Mouse (Mus musculus): ENCODE measurements around the gene App. TPM values are rescaled to one million over a fixed set of nuclear protein-coding genes. Genes with fewer than 3 reads are reported as not detected.

Gene App
- polyA plus RNA-seq, 1 experiment from 2014 or later = 31.3 TPM

- no peaks in the 10 kb centered on the region for H3K4me1 ChIP-seq (ENCODE audit: insufficient read depth)
These were observed 132.2 kb downstream of the App start for GRCm38 (mm10) chr16:85041153-85041959.

GRCm38 (mm10) chr16:85038731-85039130 is 134.8 kb downstream of the App start:
- Histone ChIP-seq H3K4me3 (ENCODE audit: low read depth, low read length) (no peak overlapping the region), H3K9me3 (ENCODE audit: low read length) (no peaks in the 10 kb centered on the region), H3K36me3 (replicated peaks; ENCODE audit: insufficient read depth, low read length) (peaks cover 3% of the 10 kb centered on the region; the same call in 1 of the 2 replicates), H3K4me1 (ENCODE audit: insufficient read depth) (no peaks in the 10 kb centered on the region), H3K27ac (ENCODE audit: low read depth) (no peak overlapping the region), H3K9ac (replicated peaks) (no peak overlapping the region), H3K27me3 (ENCODE audit: insufficient read depth, low read length) (no peaks in the 10 kb centered on the region), H3K4me2 (ENCODE audit: low read depth, low read length) (no peak overlapping the region)
- no peak for TF ChIP-seq EP300 (IDR thresholded peaks at IDR 0.05; ENCODE audit: low read depth)
- TF ChIP-seq CTCF (IDR thresholded peaks at IDR 0.05; ENCODE audit: low read depth) = no peak
- 86% methylated on average over 8 of the region's 8 CpGs for WGBS (ENCODE audit: insufficient replicate concordance)
- DNase-seq (no peak), ATAC-seq (no peak)

More at GRCm38 (mm10) chr16:85041153-85041959, 132.2 kb downstream of the App start:
- ATAC-seq = no peak
- no peak for DNase-seq
- 62% methylated on average over 3 of the region's 3 CpGs for WGBS (ENCODE audit: insufficient replicate concordance)
- Histone ChIP-seq H3K27me3 (ENCODE audit: insufficient read depth, low read length) (no peaks in the 10 kb centered on the region), H3K9ac (replicated peaks) (no peak overlapping the region), H3K27ac (ENCODE audit: low read depth) (no peak overlapping the region), H3K4me3 (ENCODE audit: low read depth, low read length) (no peak overlapping the region), H3K36me3 (replicated peaks; ENCODE audit: insufficient read depth, low read length) (peaks cover 3% of the 10 kb centered on the region; the same call in 1 of the 2 replicates), H3K4me2 (ENCODE audit: low read depth, low read length) (no peak overlapping the region), H3K9me3 (ENCODE audit: low read length) (no peaks in the 10 kb centered on the region)
- TF ChIP-seq CTCF (IDR thresholded peaks at IDR 0.05; ENCODE audit: low read depth) (no peak), EP300 (IDR thresholded peaks at IDR 0.05; ENCODE audit: low read depth) (no peak)

GRCm38 (mm10) chr16:85037969-85038644 is 135.5 kb downstream of the App start:
- no peak overlapping the region for H3K27ac ChIP-seq (ENCODE audit: low read depth)
- no peak for ATAC-seq
- WGBS (ENCODE audit: insufficient replicate concordance) = 79% methylated on average over 10 of the region's 10 CpGs
- no peaks in the 10 kb centered on the region for H3K4me1 ChIP-seq (ENCODE audit: insufficient read depth)
- H3K9me3 ChIP-seq (ENCODE audit: low read length) = no peaks in the 10 kb centered on the region
- H3K36me3 ChIP-seq (replicated peaks; ENCODE audit: insufficient read depth, low read length) = peaks cover 3% of the 10 kb centered on the region; the same call in 1 of the 2 replicates
- no peak overlapping the region for H3K4me2 ChIP-seq (ENCODE audit: low read depth, low read length)
- no peak for DNase-seq
- no peaks in the 10 kb centered on the region for H3K27me3 ChIP-seq (ENCODE audit: insufficient read depth, low read length)
- no peak overlapping the region for H3K4me3 ChIP-seq (ENCODE audit: low read depth, low read length)
- TF ChIP-seq CTCF (IDR thresholded peaks at IDR 0.05; ENCODE audit: low read depth) (no peak), EP300 (IDR thresholded peaks at IDR 0.05; ENCODE audit: low read depth) (no peak)
- H3K9ac ChIP-seq (replicated peaks) = no peak overlapping the region

GRCm38 (mm10) chr16:85035815-85036214 is 137.8 kb downstream of the App start:
- TF ChIP-seq EP300 (IDR thresholded peaks at IDR 0.05; ENCODE audit: low read depth) (no peak), CTCF (IDR thresholded peaks at IDR 0.05; ENCODE audit: low read depth) (no peak)
- Histone ChIP-seq H3K27me3 (ENCODE audit: insufficient read depth, low read length) (no peaks in the 10 kb centered on the region), H3K4me3 (ENCODE audit: low read depth, low read length) (no peak overlapping the region), H3K4me2 (ENCODE audit: low read depth, low read length) (no peak overlapping the region), H3K9ac (replicated peaks) (no peak overlapping the region), H3K27ac (ENCODE audit: low read depth) (no peak overlapping the region), H3K4me1 (ENCODE audit: insufficient read depth) (no peaks in the 10 kb centered on the region), H3K36me3 (replicated peaks; ENCODE audit: insufficient read depth, low read length) (peaks cover 3% of the 10 kb centered on the region; the same call in 1 of the 2 replicates), H3K9me3 (ENCODE audit: low read length) (no peaks in the 10 kb centered on the region)
- DNase-seq = no peak
- 86% methylated on average over 5 of the region's 5 CpGs for WGBS (ENCODE audit: insufficient replicate concordance)
- no peak for ATAC-seq

- peaks cover 3% of the 10 kb centered on the region; the same call in 1 of the 2 replicates for H3K36me3 ChIP-seq (replicated peaks; ENCODE audit: insufficient read depth, low read length)
- H3K4me2 ChIP-seq (ENCODE audit: low read depth, low read length) = no peak overlapping the region
- no peaks in the 10 kb centered on the region for H3K9me3 ChIP-seq (ENCODE audit: low read length)
- no peaks in the 10 kb centered on the region for H3K27me3 ChIP-seq (ENCODE audit: insufficient read depth, low read length)
- no peak overlapping the region for H3K9ac ChIP-seq (replicated peaks)
- TF ChIP-seq CTCF (IDR thresholded peaks at IDR 0.05; ENCODE audit: low read depth) = no peak
- TF ChIP-seq EP300 (IDR thresholded peaks at IDR 0.05; ENCODE audit: low read depth) = no peak
- no peaks in the 10 kb centered on the region for H3K4me1 ChIP-seq (ENCODE audit: insufficient read depth)
- DNase-seq = no peak
- H3K4me3 ChIP-seq (ENCODE audit: low read depth, low read length) = no peak overlapping the region
- WGBS (ENCODE audit: insufficient replicate concordance) = 64% methylated on average over 5 of the region's 5 CpGs
- no peak for ATAC-seq
- no peak overlapping the region for H3K27ac ChIP-seq (ENCODE audit: low read depth)
These were observed 139.8 kb downstream of the App start for GRCm38 (mm10) chr16:85033747-85034146.

- TF ChIP-seq CTCF (IDR thresholded peaks at IDR 0.05; ENCODE audit: low read depth) (no peak), EP300 (IDR thresholded peaks at IDR 0.05; ENCODE audit: low read depth) (no peak)
- H3K4me2 ChIP-seq (ENCODE audit: low read depth, low read length) = no peak overlapping the region
- 82% methylated on average over 12 of the region's 12 CpGs for whole genome bisulfite sequencing (ENCODE audit: insufficient replicate concordance)
- no peaks in the 10 kb centered on the region for H3K9me3 ChIP-seq (ENCODE audit: low read length)
- no peaks in the 10 kb centered on the region for H3K27me3 ChIP-seq (ENCODE audit: insufficient read depth, low read length)
- no peak overlapping the region for H3K4me3 ChIP-seq (ENCODE audit: low read depth, low read length)
- H3K27ac ChIP-seq (ENCODE audit: low read depth) = no peak overlapping the region
- H3K9ac ChIP-seq (replicated peaks) = no peak overlapping the region
- no peaks in the 10 kb centered on the region for H3K4me1 ChIP-seq (ENCODE audit: insufficient read depth)
- ATAC-seq = no peak
- no peak for DNase-seq
- 0 out of 2 replicates have a peak, but pooled peaks cover 3% of the 10 kb centered on the region for H3K36me3 ChIP-seq (replicated peaks; ENCODE audit: insufficient read depth, low read length)
These were observed 142.8 kb downstream of the App start for GRCm38 (mm10) chr16:85030810-85031209.
